ENCODE assay signal across 8 mouse cellular contexts in the genomic region with DNA sequence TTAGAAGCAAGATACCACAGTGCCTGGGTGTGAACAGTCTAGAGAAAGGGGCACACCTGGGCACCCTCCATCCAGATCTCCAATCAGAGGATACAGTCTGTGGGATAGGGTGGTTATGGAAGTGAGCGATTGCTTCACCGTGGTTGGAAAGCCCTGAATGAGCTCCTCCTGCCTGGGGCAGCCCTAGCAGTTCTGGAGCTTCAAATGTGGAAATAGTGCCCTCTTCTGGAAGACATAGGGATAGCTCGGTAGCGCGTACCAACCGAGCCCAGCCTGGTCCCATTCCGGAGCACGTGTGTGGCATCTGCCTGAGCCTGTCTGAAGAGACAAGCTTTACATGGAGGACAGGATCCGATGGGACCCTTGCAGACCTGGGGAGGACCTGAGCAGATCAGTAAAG. TPM values are rescaled to one million over a fixed set of nuclear protein-coding genes. Genes with fewer than 3 reads are reported as not detected.
DNase-seq lines count a peak whose midpoint lies in the region; ATAC-seq and TF ChIP-seq lines count a peak whose summit lies in the region.

No protein-coding gene starts in this region.

- intact Hi-C loops in gastrocnemius, postnatal 14 days (cut with DNase I; ENCODE audit: low total_unique reads) = no loop called here
- intact Hi-C loops in left cerebral cortex, adult 2 months (cut with DNase I) = loop anchor here (2.0 to 5.0 kb wide), 2 partner anchors 76 to 130 kb away; no protein-coding TSS in a partner anchor

- no peak overlapping the region for H3K27ac ChIP-seq in left cerebral cortex, adult 2 months

- peak; percentile 96 for ATAC-seq in megakaryocyte, adult 5-6 weeks (ENCODE audit: poor library complexity, severe bottlenecking)

- H3K4me3 ChIP-seq in left cerebral cortex, adult 2 months = no peak overlapping the region

- DNase-seq in adrenal gland, adult 18-20 months (ENCODE audit: low spot score in 2 of 2) = peak; percentile 55 to 70
- peak; percentile 90 for DNase-seq in embryo, embryonic 10.5 days (ENCODE audit: low spot score)
- peak; percentile 64 for DNase-seq in gastrocnemius, postnatal 14 days
- peak; percentile 91 for DNase-seq in induced T-regulatory cell, adult 2 months (ENCODE audit: low read depth)
- DNase-seq in left cerebral cortex, adult 2 months (ENCODE audit: extremely low spot score in 1 of 2, low spot score in 2 of 2) = peak; percentile 78 to 82
- peak; percentile 82 for DNase-seq in right cerebral cortex, adult 2 months (ENCODE audit: low spot score in 2 of 2)
- peak; percentile 42 for DNase-seq in yolk sac, embryonic 10.5 days (ENCODE audit: low spot score)

- peak; percentile 89 for TF ChIP-seq CTCF in left cerebral cortex, adult 2 months (IDR thresholded peaks at IDR 0.05)

RNA-seq across cellular contexts. Expression of a gene that starts 28.7 kb away (rescaled TPM):
- 1 to 10 TPM in 1 of 2 experiments, under 1 TPM in 1; 0.89 to 1.7 TPM for total RNA-seq in adrenal gland, adult 18-20 months (2021)
- under 1 TPM; 0.16 to 0.22 TPM for total RNA-seq in gastrocnemius, postnatal 14 days (2021)
- total RNA-seq in left cerebral cortex, adult 2 months (2021) = 10 to 100 TPM; 13.1 to 13.2 TPM
- total RNA-seq in megakaryocyte, adult 5-6 weeks (2015) = 0.22 and 0.52 TPM in 2 replicates
- 0.37 and 0.57 TPM in 2 replicates for total RNA-seq in megakaryocyte, adult 5-6 weeks (2017)

RNA-seq across cellular contexts. Expression of a gene that starts 50.3 kb away (rescaled TPM):
- total RNA-seq in adrenal gland, adult 18-20 months (2021) = 10 to 100 TPM; 10.7 to 15.5 TPM
- 1 to 10 TPM; 4.4 to 6.1 TPM for total RNA-seq in gastrocnemius, postnatal 14 days (2021)
- 1 to 10 TPM; 5.1 to 7.8 TPM for total RNA-seq in left cerebral cortex, adult 2 months (2021)
- 7.7 and 9.6 TPM in 2 replicates for total RNA-seq in megakaryocyte, adult 5-6 weeks (2015)
- total RNA-seq in megakaryocyte, adult 5-6 weeks (2017) = 7.9 and 9.2 TPM in 2 replicates

Comparison
In these comparisons a context has a peak if more than half of its experiments do, and no peak if none do; other contexts are left out.
1. RNA of a gene that starts 28.7 kb away (total RNA-seq): 13.1 to 13.2 TPM in left cerebral cortex, adult 2 months; 0.89 to 1.7 TPM in adrenal gland, adult 18-20 months, 0.22 to 0.57 TPM in megakaryocyte, adult 5-6 weeks and 0.16 to 0.22 TPM in gastrocnemius, postnatal 14 days; every median in the first group is over 4 times any median in the second.
2. Peak in every context shown above with its lines, with median percentiles within 50 percentile points of each other: DNase-seq.